Mouse (Mus musculus): ENCODE measurements around the gene Gm572. TPM values are rescaled to one million over a fixed set of nuclear protein-coding genes. Genes with fewer than 3 reads are reported as not detected.

Gm572 gene
- polyA plus RNA-seq, 1 experiment from 2014 or later, result not detected

DNA sequence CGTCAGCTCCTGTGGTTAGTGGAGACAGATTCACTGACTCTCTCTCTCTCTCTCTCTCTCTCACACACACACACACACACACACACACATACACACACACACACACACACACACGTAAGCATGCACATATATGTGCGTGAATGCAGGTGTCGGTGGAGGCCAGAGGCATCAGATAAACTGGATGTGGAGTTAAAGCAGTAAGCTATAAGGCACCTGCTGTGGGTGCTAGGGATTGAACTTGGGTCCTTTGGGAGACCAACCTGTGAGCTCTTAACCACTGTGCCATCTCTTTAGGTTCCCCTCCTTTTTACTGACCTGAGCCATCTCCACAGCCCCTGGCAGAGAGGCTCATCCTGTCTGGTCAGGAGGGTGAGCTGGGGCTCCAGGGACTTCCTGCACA is 39.8 kb downstream of the Gm572 start:
- Histone ChIP-seq H3K4me1 (ENCODE audit: control insufficient read depth, insufficient read depth, low read length) (no peaks in the 10 kb centered on the region), H3K4me2 (ENCODE audit: low read length) (no peak overlapping the region), H3K36me3 (ENCODE audit: control insufficient read depth, insufficient read depth, low read length) (no peaks in the 10 kb centered on the region), H3K4me3 (ENCODE audit: low read depth, low read length) (no peak overlapping the region), H3K9ac (ENCODE audit: low read depth, low read length) (no peak overlapping the region), H3K9me3 (replicated peaks; ENCODE audit: control insufficient read depth, low read length, poor library complexity, severe bottlenecking) (no peaks in the 10 kb centered on the region), H3K27ac (ENCODE audit: low read length) (no peak overlapping the region), H3K27me3 (ENCODE audit: control insufficient read depth, insufficient read depth, low read depth, low read length) (no peaks in the 10 kb centered on the region)
- 87% methylated on average over 4 of the region's 4 CpGs for WGBS
- no peak for ATAC-seq

DNA sequence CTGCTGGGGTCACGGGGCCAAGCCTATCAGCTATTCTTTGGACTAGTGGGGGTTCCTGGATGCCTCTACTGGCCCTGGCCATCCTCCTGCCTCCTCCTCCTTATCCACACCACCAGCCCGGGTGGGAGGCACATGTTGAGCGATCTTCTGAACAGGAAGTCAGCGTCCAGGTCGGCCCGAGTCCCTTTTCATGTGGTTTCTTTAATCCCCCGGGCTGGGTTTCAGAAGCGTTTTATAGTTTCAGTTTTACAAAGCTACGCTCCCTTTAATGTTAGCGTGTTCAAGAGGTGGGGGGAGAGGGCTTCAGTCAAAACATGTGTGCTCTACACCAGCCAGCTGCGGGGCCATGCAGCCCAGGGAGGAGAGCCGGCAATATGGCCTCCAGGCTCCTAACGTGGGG is 40.4 kb downstream of the Gm572 start:
- Histone ChIP-seq H3K36me3 (ENCODE audit: control insufficient read depth, insufficient read depth, low read length) (no peaks in the 10 kb centered on the region), H3K27ac (ENCODE audit: low read length) (no peak overlapping the region), H3K4me1 (ENCODE audit: control insufficient read depth, insufficient read depth, low read length) (no peaks in the 10 kb centered on the region), H3K9me3 (replicated peaks; ENCODE audit: control insufficient read depth, low read length, poor library complexity, severe bottlenecking) (no peaks in the 10 kb centered on the region), H3K4me3 (ENCODE audit: low read depth, low read length) (no peak overlapping the region), H3K4me2 (ENCODE audit: low read length) (no peak overlapping the region), H3K27me3 (ENCODE audit: control insufficient read depth, insufficient read depth, low read depth, low read length) (no peaks in the 10 kb centered on the region), H3K9ac (ENCODE audit: low read depth, low read length) (no peak overlapping the region)
- ATAC-seq, result no peak
- 80% methylated on average over 13 of the region's 13 CpGs for WGBS

- 26% methylated on average over 14 of the region's 14 CpGs for WGBS
- Histone ChIP-seq H3K27ac (ENCODE audit: low read length) (no peak overlapping the region), H3K9me3 (replicated peaks; ENCODE audit: control insufficient read depth, low read length, poor library complexity, severe bottlenecking) (no peaks in the 10 kb centered on the region), H3K4me1 (ENCODE audit: control insufficient read depth, insufficient read depth, low read length) (no peaks in the 10 kb centered on the region), H3K4me2 (ENCODE audit: low read length) (no peak overlapping the region), H3K27me3 (ENCODE audit: control insufficient read depth, insufficient read depth, low read depth, low read length) (no peaks in the 10 kb centered on the region), H3K36me3 (ENCODE audit: control insufficient read depth, insufficient read depth, low read length) (no peaks in the 10 kb centered on the region), H3K9ac (ENCODE audit: low read depth, low read length) (no peak overlapping the region), H3K4me3 (ENCODE audit: low read depth, low read length) (no peak overlapping the region)
- ATAC-seq, result no peak
Measured at GRCm38 (mm10) chr4:148686491-148686941, 43.4 kb downstream of the Gm572 start.

GRCm38 (mm10) chr4:148688091-148688490 is 45.0 kb downstream of the Gm572 start:
- ATAC-seq, result no peak
- Histone ChIP-seq H3K36me3 (ENCODE audit: control insufficient read depth, insufficient read depth, low read length) (no peaks in the 10 kb centered on the region), H3K4me2 (ENCODE audit: low read length) (no peak overlapping the region), H3K27ac (ENCODE audit: low read length) (no peak overlapping the region), H3K4me1 (ENCODE audit: control insufficient read depth, insufficient read depth, low read length) (no peaks in the 10 kb centered on the region), H3K9ac (ENCODE audit: low read depth, low read length) (no peak overlapping the region), H3K27me3 (ENCODE audit: control insufficient read depth, insufficient read depth, low read depth, low read length) (no peaks in the 10 kb centered on the region), H3K4me3 (ENCODE audit: low read depth, low read length) (no peak overlapping the region), H3K9me3 (replicated peaks; ENCODE audit: control insufficient read depth, low read length, poor library complexity, severe bottlenecking) (no peaks in the 10 kb centered on the region)
- WGBS, result 77% methylated on average over 2 of the region's 2 CpGs

GRCm38 (mm10) chr4:148691185-148691584 is 48.1 kb downstream of the Gm572 start:
- Histone ChIP-seq H3K4me2 (ENCODE audit: low read length) (no peak overlapping the region), H3K36me3 (ENCODE audit: control insufficient read depth, insufficient read depth, low read length) (no peaks in the 10 kb centered on the region), H3K4me3 (ENCODE audit: low read depth, low read length) (no peak overlapping the region), H3K9me3 (replicated peaks; ENCODE audit: control insufficient read depth, low read length, poor library complexity, severe bottlenecking) (no peaks in the 10 kb centered on the region), H3K27me3 (ENCODE audit: control insufficient read depth, insufficient read depth, low read depth, low read length) (no peaks in the 10 kb centered on the region), H3K4me1 (ENCODE audit: control insufficient read depth, insufficient read depth, low read length) (no peaks in the 10 kb centered on the region), H3K9ac (ENCODE audit: low read depth, low read length) (no peak overlapping the region), H3K27ac (ENCODE audit: low read length) (no peak overlapping the region)
- WGBS, result 78% methylated on average over 4 of the region's 4 CpGs
- no peak for ATAC-seq

DNA sequence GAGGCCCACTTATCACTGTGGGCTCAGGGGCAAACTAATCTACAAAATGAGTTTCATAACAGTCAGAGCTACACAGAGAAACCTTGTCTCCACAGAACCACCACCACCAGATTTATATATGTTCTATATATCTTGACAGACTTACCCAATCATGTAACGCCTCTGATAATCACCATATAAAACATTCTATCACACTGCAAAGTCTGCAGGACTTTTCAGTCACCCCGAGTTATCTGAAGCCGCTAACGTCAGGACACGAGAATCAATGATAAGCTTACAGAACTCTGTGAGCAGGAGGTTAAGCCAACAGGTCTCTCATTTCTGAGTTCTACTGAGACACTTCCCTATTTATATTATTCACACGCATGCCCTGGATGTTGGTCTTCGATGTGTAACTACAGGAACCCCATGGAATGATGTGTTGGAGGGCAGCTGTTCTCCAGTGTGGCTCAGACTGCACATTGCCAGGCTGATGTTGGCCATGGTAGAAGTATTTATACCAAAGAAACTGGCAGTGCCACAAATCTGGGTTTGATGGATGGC is 50.4 kb downstream of the Gm572 start:
- no peak for ATAC-seq
- no peaks in the 10 kb centered on the region for H3K36me3 ChIP-seq (ENCODE audit: control insufficient read depth, insufficient read depth, low read length)
- WGBS, result 94% methylated on average over 7 of the region's 7 CpGs

DNA sequence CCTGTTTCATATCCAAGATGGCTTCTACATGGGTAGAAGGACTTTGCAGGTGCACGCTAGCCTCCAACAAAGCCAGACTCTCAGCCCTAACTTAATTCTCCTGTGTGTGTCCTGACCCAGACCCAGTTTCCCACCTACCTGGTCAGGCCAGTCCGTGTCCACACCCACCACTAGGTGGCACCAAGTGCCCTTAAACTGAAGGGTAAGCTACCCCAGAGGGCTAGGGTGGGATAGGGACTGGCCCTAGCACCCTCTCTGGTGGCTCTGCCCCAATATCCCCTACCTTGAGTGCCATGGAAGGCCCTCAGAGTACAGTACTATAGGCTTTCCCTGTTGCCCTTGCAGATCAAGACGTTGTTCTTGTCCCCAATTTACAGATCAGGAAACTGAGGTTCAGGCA is 61.6 kb downstream of the Gm572 start:
- no peak for ATAC-seq
- 42% methylated on average over 3 of the region's 3 CpGs for WGBS
- no peaks in the 10 kb centered on the region for H3K36me3 ChIP-seq (ENCODE audit: control insufficient read depth, insufficient read depth, low read length)
- no peak overlapping the region for H3K4me3 ChIP-seq (ENCODE audit: low read depth, low read length)
- no peak overlapping the region for H3K27ac ChIP-seq (ENCODE audit: low read length)
- H3K4me2 ChIP-seq (ENCODE audit: low read length), result no peak overlapping the region
- peaks cover 3% of the 10 kb centered on the region; the same call in 1 of the 2 replicates for H3K4me1 ChIP-seq (ENCODE audit: control insufficient read depth, insufficient read depth, low read length)
- no peak overlapping the region for H3K9ac ChIP-seq (ENCODE audit: low read depth, low read length)
- H3K27me3 ChIP-seq (ENCODE audit: control insufficient read depth, insufficient read depth, low read depth, low read length), result no peaks in the 10 kb centered on the region; the same call in 1 of the 2 replicates
- H3K9me3 ChIP-seq (replicated peaks; ENCODE audit: control insufficient read depth, low read length, poor library complexity, severe bottlenecking), result no peaks in the 10 kb centered on the region

More for the DNA sequence above, 50.4 kb downstream of the Gm572 start:
- no peak overlapping the region for H3K9ac ChIP-seq (ENCODE audit: low read depth, low read length)
- no peaks in the 10 kb centered on the region for H3K27me3 ChIP-seq (ENCODE audit: control insufficient read depth, insufficient read depth, low read depth, low read length)
- no peak overlapping the region for H3K27ac ChIP-seq (ENCODE audit: low read length)
- H3K4me1 ChIP-seq (ENCODE audit: control insufficient read depth, insufficient read depth, low read length), result no peaks in the 10 kb centered on the region
- H3K9me3 ChIP-seq (replicated peaks; ENCODE audit: control insufficient read depth, low read length, poor library complexity, severe bottlenecking), result no peaks in the 10 kb centered on the region
- H3K4me3 ChIP-seq (ENCODE audit: low read depth, low read length), result no peak overlapping the region
- H3K4me2 ChIP-seq (ENCODE audit: low read length), result no peak overlapping the region

- Histone ChIP-seq H3K36me3 (ENCODE audit: control insufficient read depth, insufficient read depth, low read length) (no peaks in the 10 kb centered on the region), H3K4me2 (ENCODE audit: low read length) (no peak overlapping the region), H3K9ac (ENCODE audit: low read depth, low read length) (no peak overlapping the region), H3K27ac (ENCODE audit: low read length) (no peak overlapping the region), H3K9me3 (replicated peaks; ENCODE audit: control insufficient read depth, low read length, poor library complexity, severe bottlenecking) (no peaks in the 10 kb centered on the region), H3K27me3 (ENCODE audit: control insufficient read depth, insufficient read depth, low read depth, low read length) (no peaks in the 10 kb centered on the region), H3K4me3 (ENCODE audit: low read depth, low read length) (no peak overlapping the region), H3K4me1 (ENCODE audit: control insufficient read depth, insufficient read depth, low read length) (peaks cover 6% of the 10 kb centered on the region)
- 36% methylated on average over 11 of the region's 11 CpGs for WGBS
- no peak for ATAC-seq
Measured at GRCm38 (mm10) chr4:148708836-148709235, 65.7 kb downstream of the Gm572 start.

- no peak overlapping the region for H3K4me3 ChIP-seq (ENCODE audit: low read depth, low read length)
- no peak overlapping the region for H3K9ac ChIP-seq (ENCODE audit: low read depth, low read length)
- H3K27me3 ChIP-seq (ENCODE audit: control insufficient read depth, insufficient read depth, low read depth, low read length), result no peaks in the 10 kb centered on the region
- peaks cover 6% of the 10 kb centered on the region for H3K4me1 ChIP-seq (ENCODE audit: control insufficient read depth, insufficient read depth, low read length)
- no peaks in the 10 kb centered on the region for H3K36me3 ChIP-seq (ENCODE audit: control insufficient read depth, insufficient read depth, low read length)
- 28% methylated on average over 2 of the region's 2 CpGs for WGBS
- no peak overlapping the region for H3K27ac ChIP-seq (ENCODE audit: low read length)
- no peak for ATAC-seq
- no peak overlapping the region for H3K4me2 ChIP-seq (ENCODE audit: low read length)
- H3K9me3 ChIP-seq (replicated peaks; ENCODE audit: control insufficient read depth, low read length, poor library complexity, severe bottlenecking), result no peaks in the 10 kb centered on the region
Measured at GRCm38 (mm10) chr4:148710446-148710845, 67.3 kb downstream of the Gm572 start.

Data from midbrain, embryonic 16.5 days (tissue).